Mouse (Mus musculus): ENCODE measurements at regions not wholly inside any gene's neighbourhood (a gene's known extent, or its start where the extent isn't known, plus 50 kb on each side); places are given as distances from the start of the nearest gene placed in this dataset.

GRCm38 (mm10) chr16:9430509-9430908 is 564.9 kb downstream of the Grin2a start:
- Histone ChIP-seq H3K9me3 (replicated peaks; ENCODE audit: low read length) (no peaks in the 10 kb centered on the region), H3K36me3 (replicated peaks in 1 of 2; ENCODE audit: control insufficient read depth in 1 of 2, insufficient read depth in 1 of 2, low read length in 1 of 2) (no peaks in the 10 kb centered on the region), H3K27ac (ENCODE audit: insufficient read depth, low read depth) (no peak overlapping the region), H3K4me2 (ENCODE audit: insufficient read depth, low read depth, poor library complexity, severe bottlenecking) (no peak overlapping the region), H3K9ac (ENCODE audit: insufficient read depth, low read depth) (no peak overlapping the region), H3K4me3 (replicated peaks in 1 of 3; ENCODE audit: low read depth in 2 of 3, low read length in 2 of 3, poor library complexity in 1 of 3) (no peak overlapping the region), H3K79me2 (replicated peaks; ENCODE audit: control insufficient read depth, extremely low read depth, insufficient read depth, poor library complexity, severe bottlenecking) (no peaks in the 10 kb centered on the region), H3K4me1 (ENCODE audit: control insufficient read depth in 1 of 2, insufficient read depth in 2 of 2) (no peaks in the 10 kb centered on the region), H3K27me3 (replicated peaks) (no peaks in the 10 kb centered on the region)
- dilution Hi-C loops (cut with MboI; ENCODE audit: extremely low pct_ligation_motif_present, extremely low pct_unique_long_range_greater_than_20kb, low sequenced_read_pairs), result no loop called here
- no peak for DNase-seq (ENCODE audit: extremely low read depth)
- in situ Hi-C loops (cut with MboI; ENCODE audit: low pct_ligation_motif_present, low pct_unique_long_range_greater_than_20kb, low sequenced_read_pairs), result no loop called here
- no peak for TF ChIP-seq JUND (conservative IDR thresholded peaks at IDR 0.05; ENCODE audit: low read depth, low read length)
- TF ChIP-seq TCF12 (IDR thresholded peaks at IDR 0.05; ENCODE audit: low read depth, low read length), result no peak
- TF ChIP-seq UBTF (IDR thresholded peaks at IDR 0.05; ENCODE audit: low read depth, low read length), result no peak
- no peak for TF ChIP-seq USF2 (conservative IDR thresholded peaks at IDR 0.05; ENCODE audit: low read depth, low read length)
- no peak for TF ChIP-seq PAX5 (IDR thresholded peaks at IDR 0.05; ENCODE audit: low read length)
- no peak for TF ChIP-seq BHLHE40 (IDR thresholded peaks at IDR 0.05; ENCODE audit: low read depth, low read length)
- TF ChIP-seq ZC3H11A (IDR thresholded peaks at IDR 0.05; ENCODE audit: low read depth, low read length), result no peak
- no peak for TF ChIP-seq ELF1 (IDR thresholded peaks at IDR 0.05; ENCODE audit: low read depth, low read length)
- TF ChIP-seq USF1 (IDR thresholded peaks at IDR 0.05; ENCODE audit: low read depth, low read length), result no peak
- TF ChIP-seq ZNF384 (IDR thresholded peaks at IDR 0.05; ENCODE audit: low read depth, low read length), result no peak

- TF ChIP-seq MAZ (IDR thresholded peaks at IDR 0.05; ENCODE audit: low read depth, low read length) (no peak), POLR2A (IDR thresholded peaks at IDR 0.05; ENCODE audit: low read depth, low read length) (no peak), UBTF (IDR thresholded peaks at IDR 0.05; ENCODE audit: low read depth, low read length) (no peak), ZNF384 (IDR thresholded peaks at IDR 0.05; ENCODE audit: low read depth, low read length) (no peak), MAX (IDR thresholded peaks at IDR 0.05; ENCODE audit: low read length) (no peak), USF1 (IDR thresholded peaks at IDR 0.05; ENCODE audit: low read depth, low read length) (no peak), ZC3H11A (IDR thresholded peaks at IDR 0.05; ENCODE audit: low read depth, low read length) (no peak), POLR2AphosphoS2 (IDR thresholded peaks at IDR 0.05; ENCODE audit: low read depth, low read length) (no peak), SIN3A (IDR thresholded peaks at IDR 0.05; ENCODE audit: low read length) (no peak), MYC (IDR thresholded peaks at IDR 0.05; ENCODE audit: low read depth, low read length) (no peak), NRF1 (IDR thresholded peaks at IDR 0.05; ENCODE audit: low read depth, low read length) (no peak), IRF4 (IDR thresholded peaks at IDR 0.05; ENCODE audit: low read depth, low read length) (no peak), MAFK (IDR thresholded peaks at IDR 0.05; ENCODE audit: insufficient replicate concordance, low read length) (no peak), GABPA (IDR thresholded peaks at IDR 0.05; ENCODE audit: insufficient replicate concordance, low read depth, low read length) (no peak), ETS1 (conservative IDR thresholded peaks at IDR 0.05; ENCODE audit: low read depth, low read length) (no peak), RAD21 (IDR thresholded peaks at IDR 0.05; ENCODE audit: low read depth, low read length) (no peak)
Observed at GRCm38 (mm10) chr16:9439300-9439856, 556.0 kb downstream of the Grin2a start.

More at GRCm38 (mm10) chr16:9439300-9439856, 556.0 kb downstream of the Grin2a start:
- dilution Hi-C loops (cut with MboI; ENCODE audit: extremely low pct_ligation_motif_present, extremely low pct_unique_long_range_greater_than_20kb, low sequenced_read_pairs) (no loop called here), in situ Hi-C loops (cut with MboI; ENCODE audit: low pct_ligation_motif_present, low pct_unique_long_range_greater_than_20kb, low sequenced_read_pairs) (no loop called here)
- H3K79me2 ChIP-seq (replicated peaks; ENCODE audit: control insufficient read depth, extremely low read depth, insufficient read depth, poor library complexity, severe bottlenecking), result no peaks in the 10 kb centered on the region
- no peak overlapping the region for H3K4me3 ChIP-seq (replicated peaks in 1 of 3; ENCODE audit: low read depth in 2 of 3, low read length in 2 of 3, poor library complexity in 1 of 3)
- no peaks in the 10 kb centered on the region for H3K9me3 ChIP-seq (replicated peaks; ENCODE audit: low read length)
- no peaks in the 10 kb centered on the region for H3K27me3 ChIP-seq (replicated peaks)
- H3K36me3 ChIP-seq (replicated peaks in 1 of 2; ENCODE audit: control insufficient read depth in 1 of 2, insufficient read depth in 1 of 2, low read length in 1 of 2), result no peaks in the 10 kb centered on the region
- no peak overlapping the region for H3K4me2 ChIP-seq (ENCODE audit: insufficient read depth, low read depth, poor library complexity, severe bottlenecking)
- DNase-seq (ENCODE audit: extremely low read depth), result no peak
- H3K4me1 ChIP-seq (ENCODE audit: control insufficient read depth in 1 of 2, insufficient read depth in 2 of 2), result no peaks in the 10 kb centered on the region
- no peak overlapping the region for H3K27ac ChIP-seq (ENCODE audit: insufficient read depth, low read depth)
- H3K9ac ChIP-seq (ENCODE audit: insufficient read depth, low read depth), result no peak overlapping the region

Measured in CH12.LX (cell line).